Mouse (Mus musculus): ENCODE measurements around the gene Gm36245. TPM values are rescaled to one million over a fixed set of nuclear protein-coding genes. Genes with fewer than 3 reads are reported as not detected.

Gene Gm36245
- polyA plus RNA-seq, 1 experiment from 2014 or later = not detected

Other genes starting within 250 kb of the Gm36245 start
- gene Apol7a, start 200.1 kb upstream of the Gm36245 start, polyA plus RNA-seq (2014; fragmentation: Nextera tagmentation; extraction: Ambion mirVana) = not detected in 2 replicates
- not detected in 2 replicates for gene Apol9a, start 188.1 kb upstream of the Gm36245 start, polyA plus RNA-seq (2014; fragmentation: Nextera tagmentation; extraction: Ambion mirVana)
- not detected in 2 replicates for gene Apol7b, start 151.8 kb upstream of the Gm36245 start, polyA plus RNA-seq (2014; fragmentation: Nextera tagmentation; extraction: Ambion mirVana)
- not detected in 2 replicates for gene Apol10a, start 122.2 kb upstream of the Gm36245 start, polyA plus RNA-seq (2014; fragmentation: Nextera tagmentation; extraction: Ambion mirVana)
- gene Apol11a, start 91.0 kb upstream of the Gm36245 start, polyA plus RNA-seq (2014; fragmentation: Nextera tagmentation; extraction: Ambion mirVana) = not detected in 2 replicates
- gene Apol7c, start 65.9 kb upstream of the Gm36245 start, polyA plus RNA-seq (2014; fragmentation: Nextera tagmentation; extraction: Ambion mirVana) = not detected in 2 replicates
- not detected in 2 replicates for gene 1700025B11Rik, start 37.4 kb upstream of the Gm36245 start, polyA plus RNA-seq (2014; fragmentation: Nextera tagmentation; extraction: Ambion mirVana)
- 0.09 and 0.18 TPM in 2 replicates for gene Apol10b, start 3.1 kb upstream of the Gm36245 start, polyA plus RNA-seq (2014; fragmentation: Nextera tagmentation; extraction: Ambion mirVana)
- not detected in 2 replicates for gene Apol11b, start 44.0 kb downstream of the Gm36245 start, polyA plus RNA-seq (2014; fragmentation: Nextera tagmentation; extraction: Ambion mirVana)
- not detected in 2 replicates for gene Apol7e, start 99.6 kb downstream of the Gm36245 start, polyA plus RNA-seq (2014; fragmentation: Nextera tagmentation; extraction: Ambion mirVana)
- 0.34 TPM in 1 of 2 replicates, not detected in the other for gene Apol9b, start 129.8 kb downstream of the Gm36245 start, polyA plus RNA-seq (2014; fragmentation: Nextera tagmentation; extraction: Ambion mirVana)
- gene Apol8, start 157.7 kb downstream of the Gm36245 start, polyA plus RNA-seq (2014; fragmentation: Nextera tagmentation; extraction: Ambion mirVana) = not detected in 2 replicates
- gene Myh9, start 242.9 kb downstream of the Gm36245 start, polyA plus RNA-seq (2014; fragmentation: Nextera tagmentation; extraction: Ambion mirVana) = 43.8 and 72.3 TPM in 2 replicates

Data from kidney, embryonic 14.5 days (tissue).